Mouse (Mus musculus) lung, postnatal 0 days (tissue): ENCODE measurements around the gene Nol4l.

ENCODE experiments used
- CTCF ChIP-seq: IDR thresholded peaks from 2 replicates; pipeline ENCODE4 v1.5.1; 2016; ENCODE audit warnings: antibody characterized with exemption, mild to moderate bottlenecking
- EP300 ChIP-seq: IDR thresholded peaks from 2 replicates; pipeline ENCODE4 v1.6.1; 2016; ENCODE audit warnings: antibody characterized with exemption, mild to moderate bottlenecking, control low read depth

- TF ChIP-seq CTCF, result 0 out of 2 replicates have a peak, but pooled peaks have one; percentile 8
- TF ChIP-seq EP300, result no peak
Observed at GRCm38 (mm10) chr2:153533981-153534380, 4.2 kb upstream of the Nol4l start.
